Mouse (Mus musculus) cerebellum, adult 9-10 months (tissue): Measurements from ENCODE around the gene Ccsap.
"Not testable (repeated sequence)": the region's sequence is repeated elsewhere in the genome, so short reads cannot be mapped to it uniquely, and the experiment has no call there.

ENCODE experiments used
- DNase-seq: peaks from one replicate; pipeline ENCODE4 v3.0.0; 2022

Ccsap gene

GRCm38 (mm10) chr8:123832757-123833156 lies 27.3 kb downstream of the Ccsap start:
- DNase-seq: no peak

- peak; percentile 76 for DNase-seq
Observed at GRCm38 (mm10) chr8:123827523-123827922, 32.5 kb downstream of the Ccsap start.

- peak; percentile 63 for DNase-seq
Observed at GRCm38 (mm10) chr8:123826758-123827157, 33.3 kb downstream of the Ccsap start.

- peak; percentile 51 for DNase-seq
Observed at GRCm38 (mm10) chr8:123826001-123826400, 34.0 kb downstream of the Ccsap start.

- no peak for DNase-seq
Observed at GRCm38 (mm10) chr8:123823532-123824123, 36.4 kb downstream of the Ccsap start.

GRCm38 (mm10) chr8:123823111-123823510 lies 36.9 kb downstream of the Ccsap start:
- no peak for DNase-seq

GRCm38 (mm10) chr8:123820780-123821179 lies 39.2 kb downstream of the Ccsap start:
- DNase-seq: no peak

- no peak for DNase-seq
Observed at GRCm38 (mm10) chr8:123819683-123820610, 40.1 kb downstream of the Ccsap start.

- DNase-seq: peak; percentile 16
Observed at GRCm38 (mm10) chr8:123817747-123818146, 42.3 kb downstream of the Ccsap start.

GRCm38 (mm10) chr8:123816939-123817338 lies 43.1 kb downstream of the Ccsap start:
- no peak for DNase-seq

- DNase-seq: peak; percentile 42
Observed at GRCm38 (mm10) chr8:123815325-123815724, 44.7 kb downstream of the Ccsap start.

- DNase-seq: no peak
Observed at GRCm38 (mm10) chr8:123813892-123814266, 46.1 kb downstream of the Ccsap start.

- DNase-seq: peak; percentile 92
Observed at GRCm38 (mm10) chr8:123813173-123813891, 46.7 kb downstream of the Ccsap start.

GRCm38 (mm10) chr8:123812227-123812626 lies 47.8 kb downstream of the Ccsap start:
- peak; percentile 30 for DNase-seq

GRCm38 (mm10) chr8:123809342-123809741 lies 50.7 kb downstream of the Ccsap start:
- not testable (repeated sequence) for DNase-seq

GRCm38 (mm10) chr8:123808671-123809070 lies 51.3 kb downstream of the Ccsap start:
- no peak for DNase-seq

GRCm38 (mm10) chr8:123807852-123808573 lies 52.0 kb downstream of the Ccsap start:
- DNase-seq: no peak

- DNase-seq: peak; percentile 39
Observed at GRCm38 (mm10) chr8:123807024-123807431, 53.0 kb downstream of the Ccsap start.

GRCm38 (mm10) chr8:123806374-123806935 lies 53.6 kb downstream of the Ccsap start:
- no peak for DNase-seq

- peak; percentile 85 for DNase-seq
Observed at GRCm38 (mm10) chr8:123805718-123806373, 54.2 kb downstream of the Ccsap start, which contains the start of gene Rab4a. TSS of gene Rab4a (plus strand) at chr8:123805985.

GRCm38 (mm10) chr8:123805209-123805717 lies 54.7 kb downstream of the Ccsap start:
- DNase-seq: no peak
